Mouse (Mus musculus): ENCODE measurements around the gene Stk32c. TPM values are rescaled to one million over a fixed set of nuclear protein-coding genes. Genes with fewer than 3 reads are reported as not detected.

Stk32c gene
- polyA plus RNA-seq, 1 experiment from 2014 or later, result 3.7 TPM

DNA sequence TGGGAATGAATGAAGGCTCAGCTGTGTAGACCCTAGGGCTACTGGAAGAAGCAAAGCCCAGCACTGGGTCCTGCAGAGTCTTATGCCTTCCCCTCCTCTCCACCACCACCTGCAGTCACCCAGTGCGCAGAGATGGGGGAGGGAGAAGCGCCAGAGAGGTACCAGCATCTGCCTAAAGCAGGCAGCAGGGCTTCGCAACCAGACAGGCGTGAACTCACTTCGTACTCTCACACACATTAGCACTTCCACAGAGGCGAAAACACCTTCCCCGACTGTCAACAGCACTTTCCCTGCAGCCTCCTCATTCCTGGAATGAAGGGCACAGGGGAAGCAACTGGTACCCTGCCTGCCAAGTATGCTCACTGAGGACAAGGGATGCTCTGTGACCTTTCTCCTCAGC lies 63.7 kb downstream of the Stk32c start:
- H3K27me3 ChIP-seq (ENCODE audit: control insufficient read depth, insufficient read depth, low read depth, low read length), result no peaks in the 10 kb centered on the region
- H3K4me1 ChIP-seq (ENCODE audit: control insufficient read depth, insufficient read depth, low read length), result peaks cover 20% of the 10 kb centered on the region
- 39% methylated on average over 7 of the region's 7 CpGs for WGBS
- no peak overlapping the region for H3K4me3 ChIP-seq (ENCODE audit: low read depth, low read length)
- no peaks in the 10 kb centered on the region for H3K36me3 ChIP-seq (ENCODE audit: control insufficient read depth, insufficient read depth, low read length)
- no peak overlapping the region for H3K4me2 ChIP-seq (ENCODE audit: low read length)
- ATAC-seq, result no peak
- H3K27ac ChIP-seq (ENCODE audit: low read length), result no peak overlapping the region
- H3K9me3 ChIP-seq (replicated peaks; ENCODE audit: control insufficient read depth, low read length, poor library complexity, severe bottlenecking), result no peaks in the 10 kb centered on the region
- no peak overlapping the region for H3K9ac ChIP-seq (ENCODE audit: low read depth, low read length)

DNA sequence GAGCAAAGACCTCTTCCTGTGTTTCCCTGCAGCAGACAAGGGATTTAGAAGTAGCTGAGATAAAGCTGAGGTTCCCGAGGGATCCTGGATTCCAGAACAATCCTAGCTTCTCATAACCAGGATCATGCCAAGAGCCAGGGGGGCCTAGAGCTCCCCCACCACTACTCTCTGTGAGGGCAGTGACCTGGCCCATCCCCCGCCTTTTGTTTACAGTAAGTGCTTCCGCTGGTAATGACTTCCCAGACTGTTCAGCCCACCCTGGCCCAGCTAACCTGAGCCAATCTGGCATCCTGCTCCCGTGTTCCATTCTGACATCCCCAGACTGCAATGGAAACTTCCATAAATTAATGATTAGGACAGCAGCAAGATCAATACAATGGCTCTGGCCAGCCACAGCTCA lies 65.7 kb downstream of the Stk32c start:
- peak overlapping the region; percentile 37; the same call in 1 of the 2 replicates for H3K27ac ChIP-seq (ENCODE audit: low read length)
- 0 out of 2 replicates have a peak overlapping the region, but pooled peaks have one; percentile 17 for H3K9ac ChIP-seq (ENCODE audit: low read depth, low read length)
- no peaks in the 10 kb centered on the region for H3K36me3 ChIP-seq (ENCODE audit: control insufficient read depth, insufficient read depth, low read length)
- no peaks in the 10 kb centered on the region for H3K27me3 ChIP-seq (ENCODE audit: control insufficient read depth, insufficient read depth, low read depth, low read length)
- H3K4me1 ChIP-seq (ENCODE audit: control insufficient read depth, insufficient read depth, low read length), result peaks cover 20% of the 10 kb centered on the region
- 39% methylated on average over 4 of the region's 4 CpGs for WGBS
- no peak overlapping the region for H3K4me2 ChIP-seq (ENCODE audit: low read length)
- H3K4me3 ChIP-seq (ENCODE audit: low read depth, low read length), result no peak overlapping the region
- H3K9me3 ChIP-seq (replicated peaks; ENCODE audit: control insufficient read depth, low read length, poor library complexity, severe bottlenecking), result no peaks in the 10 kb centered on the region
- no peak for ATAC-seq

DNA sequence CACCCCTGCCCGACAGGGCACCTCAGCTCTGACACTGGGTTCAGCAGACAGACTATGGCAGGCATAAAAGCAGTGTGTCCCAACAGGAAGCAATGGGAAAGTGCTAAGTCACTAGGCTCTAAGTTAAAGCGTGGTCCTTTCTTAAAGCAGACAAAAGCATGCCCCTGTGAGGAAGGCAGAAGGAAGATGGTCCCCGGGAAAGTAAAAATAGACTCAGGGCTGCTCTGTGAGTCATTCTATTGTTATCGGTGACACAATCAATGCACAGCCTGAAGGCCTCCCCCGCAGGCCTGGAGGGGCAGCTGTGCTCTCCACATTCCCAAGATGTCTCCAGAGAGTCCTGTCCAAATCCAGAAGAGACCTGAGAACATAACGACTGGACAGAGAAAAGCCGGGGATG lies 67.2 kb downstream of the Stk32c start:
- H3K4me3 ChIP-seq (ENCODE audit: low read depth, low read length), result no peak overlapping the region
- no peak for ATAC-seq
- H3K27me3 ChIP-seq (ENCODE audit: control insufficient read depth, insufficient read depth, low read depth, low read length), result no peaks in the 10 kb centered on the region
- peaks cover 14% of the 10 kb centered on the region for H3K4me1 ChIP-seq (ENCODE audit: control insufficient read depth, insufficient read depth, low read length)
- 28% methylated on average over 7 of the region's 7 CpGs for WGBS
- no peak overlapping the region for H3K4me2 ChIP-seq (ENCODE audit: low read length)
- no peaks in the 10 kb centered on the region for H3K9me3 ChIP-seq (replicated peaks; ENCODE audit: control insufficient read depth, low read length, poor library complexity, severe bottlenecking)
- H3K36me3 ChIP-seq (ENCODE audit: control insufficient read depth, insufficient read depth, low read length), result no peaks in the 10 kb centered on the region
- no peak overlapping the region for H3K9ac ChIP-seq (ENCODE audit: low read depth, low read length)
- no peak overlapping the region for H3K27ac ChIP-seq (ENCODE audit: low read length)

DNA sequence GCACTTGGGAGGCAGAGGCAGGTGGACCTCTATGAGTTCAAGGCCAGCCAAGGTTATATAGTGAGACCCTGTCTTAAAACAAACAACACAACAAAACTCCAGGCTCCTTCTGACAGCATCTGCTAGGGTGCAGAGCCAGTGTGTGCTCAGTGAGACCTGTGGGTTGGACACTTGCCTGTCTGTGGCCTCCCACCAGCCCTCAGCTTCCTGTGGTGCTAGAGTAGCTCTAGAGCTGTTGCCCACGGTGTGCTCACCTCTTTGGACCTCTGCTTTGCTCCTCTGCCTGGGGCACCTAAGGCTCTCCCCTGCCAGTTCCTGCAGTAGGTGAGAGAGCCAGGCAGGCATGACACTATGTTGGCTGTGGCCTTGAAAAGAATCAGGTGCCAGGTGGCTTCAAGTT lies 69.3 kb downstream of the Stk32c start:
- Histone ChIP-seq H3K4me3 (ENCODE audit: low read depth, low read length) (no peak overlapping the region), H3K4me2 (ENCODE audit: low read length) (no peak overlapping the region), H3K9me3 (replicated peaks; ENCODE audit: control insufficient read depth, low read length, poor library complexity, severe bottlenecking) (no peaks in the 10 kb centered on the region), H3K36me3 (ENCODE audit: control insufficient read depth, insufficient read depth, low read length) (no peaks in the 10 kb centered on the region), H3K4me1 (ENCODE audit: control insufficient read depth, insufficient read depth, low read length) (peaks cover 19% of the 10 kb centered on the region), H3K27me3 (ENCODE audit: control insufficient read depth, insufficient read depth, low read depth, low read length) (no peaks in the 10 kb centered on the region), H3K9ac (ENCODE audit: low read depth, low read length) (no peak overlapping the region), H3K27ac (ENCODE audit: low read length) (no peak overlapping the region)
- WGBS, result 83% methylated on average over 1 of the region's 1 CpGs
- ATAC-seq, result no peak

DNA sequence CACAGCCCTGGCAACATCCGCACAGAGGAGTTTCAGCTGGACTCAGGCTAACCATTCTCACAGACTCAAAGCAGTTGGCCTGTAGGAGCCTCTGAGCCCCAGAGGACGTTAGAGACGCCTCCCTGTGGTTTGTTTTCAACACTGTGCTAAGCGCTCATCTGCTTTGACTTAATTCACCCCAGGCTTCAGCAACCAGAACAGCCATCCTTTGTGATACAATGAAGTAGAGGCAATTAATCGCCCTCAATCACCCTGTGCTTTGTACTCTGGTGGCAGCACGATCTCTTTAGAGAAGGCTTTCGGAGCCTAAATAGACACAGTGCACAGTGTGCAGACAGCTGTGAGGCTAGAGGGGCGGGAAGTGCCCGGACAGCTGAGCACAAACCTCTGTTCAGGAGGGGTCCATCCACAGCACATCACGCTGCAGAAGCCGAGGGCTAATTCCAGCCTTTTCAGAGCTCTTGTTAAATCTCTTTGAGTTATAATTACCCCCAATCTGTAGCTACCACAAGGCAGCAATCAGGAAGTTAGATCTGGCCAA lies 73.1 kb downstream of the Stk32c start:
- H3K4me3 ChIP-seq (ENCODE audit: low read depth, low read length), result no peak overlapping the region
- no peaks in the 10 kb centered on the region for H3K9me3 ChIP-seq (replicated peaks; ENCODE audit: control insufficient read depth, low read length, poor library complexity, severe bottlenecking)
- peak overlapping the region; percentile 62; the same call in 1 of the 2 replicates for H3K27ac ChIP-seq (ENCODE audit: low read length)
- H3K36me3 ChIP-seq (ENCODE audit: control insufficient read depth, insufficient read depth, low read length), result no peaks in the 10 kb centered on the region
- WGBS, result 3% methylated on average over 11 of the region's 11 CpGs
- peaks cover 26% of the 10 kb centered on the region for H3K4me1 ChIP-seq (ENCODE audit: control insufficient read depth, insufficient read depth, low read length)
- no peak overlapping the region for H3K9ac ChIP-seq (ENCODE audit: low read depth, low read length)
- peak; percentile 52; the same call in 1 of the 2 replicates for ATAC-seq
- H3K4me2 ChIP-seq (ENCODE audit: low read length), result no peak overlapping the region
- no peaks in the 10 kb centered on the region for H3K27me3 ChIP-seq (ENCODE audit: control insufficient read depth, insufficient read depth, low read depth, low read length)

DNA sequence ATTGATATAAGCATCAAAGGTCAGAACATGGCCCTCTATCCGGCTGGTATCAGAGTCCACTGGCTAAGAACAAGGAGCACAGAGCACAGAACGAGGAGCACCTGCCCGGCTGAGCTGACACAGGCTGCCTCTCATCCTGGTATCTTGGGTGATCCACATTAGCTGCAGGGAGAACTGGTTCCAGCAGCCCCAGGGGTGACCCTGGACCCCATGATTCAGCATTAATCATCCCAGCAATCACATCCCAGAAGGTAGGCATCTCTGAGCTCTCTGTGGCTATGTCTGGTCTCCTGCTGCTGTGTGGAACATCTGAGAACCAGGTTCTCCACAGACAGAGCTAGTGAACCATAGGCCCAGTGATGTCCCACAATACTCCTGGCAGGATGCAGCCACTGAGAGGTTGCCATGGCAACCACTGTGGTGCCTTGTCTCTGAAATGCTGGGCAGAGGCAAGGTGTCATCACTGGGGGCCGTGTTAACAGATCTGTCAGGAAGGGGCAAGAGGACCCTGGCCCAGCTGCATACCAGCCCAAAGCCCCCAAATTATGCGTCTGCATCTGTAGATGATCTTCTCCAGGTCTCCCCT lies 76.1 kb downstream of the Stk32c start:
- Histone ChIP-seq H3K9me3 (replicated peaks; ENCODE audit: control insufficient read depth, low read length, poor library complexity, severe bottlenecking) (no peaks in the 10 kb centered on the region), H3K36me3 (ENCODE audit: control insufficient read depth, insufficient read depth, low read length) (no peaks in the 10 kb centered on the region), H3K4me3 (ENCODE audit: low read depth, low read length) (no peak overlapping the region), H3K4me2 (ENCODE audit: low read length) (no peak overlapping the region), H3K9ac (ENCODE audit: low read depth, low read length) (no peak overlapping the region), H3K27me3 (ENCODE audit: control insufficient read depth, insufficient read depth, low read depth, low read length) (no peaks in the 10 kb centered on the region), H3K27ac (ENCODE audit: low read length) (peak overlapping the region; percentile 63), H3K4me1 (ENCODE audit: control insufficient read depth, insufficient read depth, low read length) (peaks cover 26% of the 10 kb centered on the region)
- 64% methylated on average over 5 of the region's 5 CpGs for WGBS
- ATAC-seq, result peak; percentile 71; the same call in 1 of the 2 replicates

DNA sequence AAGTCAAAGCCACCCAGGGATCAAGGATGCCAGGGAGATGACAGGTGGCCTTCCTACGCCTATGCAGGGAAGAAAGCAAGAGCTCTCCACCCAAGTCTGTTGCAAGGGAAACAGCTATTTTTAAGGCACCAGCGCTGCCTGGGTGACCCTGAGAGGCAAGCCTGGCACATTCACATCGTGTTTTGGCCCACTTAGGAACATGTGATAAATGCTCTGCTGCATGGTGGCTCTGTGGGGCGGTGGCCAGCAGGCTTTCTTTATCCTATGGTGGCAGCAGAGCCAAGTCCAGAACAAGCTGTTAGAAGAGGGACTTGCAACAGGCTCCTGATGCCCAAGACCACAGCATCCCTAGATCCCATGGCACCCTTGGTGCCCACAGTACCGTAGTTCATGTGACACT lies 77.9 kb downstream of the Stk32c start:
- Histone ChIP-seq H3K4me2 (ENCODE audit: low read length) (no peak overlapping the region), H3K4me1 (ENCODE audit: control insufficient read depth, insufficient read depth, low read length) (peaks cover 25% of the 10 kb centered on the region), H3K27me3 (ENCODE audit: control insufficient read depth, insufficient read depth, low read depth, low read length) (no peaks in the 10 kb centered on the region), H3K4me3 (ENCODE audit: low read depth, low read length) (no peak overlapping the region), H3K9ac (ENCODE audit: low read depth, low read length) (no peak overlapping the region), H3K9me3 (replicated peaks; ENCODE audit: control insufficient read depth, low read length, poor library complexity, severe bottlenecking) (no peaks in the 10 kb centered on the region), H3K36me3 (ENCODE audit: control insufficient read depth, insufficient read depth, low read length) (no peaks in the 10 kb centered on the region), H3K27ac (ENCODE audit: low read length) (no peak overlapping the region)
- WGBS, result 84% methylated on average over 5 of the region's 5 CpGs
- ATAC-seq, result no peak

DNA sequence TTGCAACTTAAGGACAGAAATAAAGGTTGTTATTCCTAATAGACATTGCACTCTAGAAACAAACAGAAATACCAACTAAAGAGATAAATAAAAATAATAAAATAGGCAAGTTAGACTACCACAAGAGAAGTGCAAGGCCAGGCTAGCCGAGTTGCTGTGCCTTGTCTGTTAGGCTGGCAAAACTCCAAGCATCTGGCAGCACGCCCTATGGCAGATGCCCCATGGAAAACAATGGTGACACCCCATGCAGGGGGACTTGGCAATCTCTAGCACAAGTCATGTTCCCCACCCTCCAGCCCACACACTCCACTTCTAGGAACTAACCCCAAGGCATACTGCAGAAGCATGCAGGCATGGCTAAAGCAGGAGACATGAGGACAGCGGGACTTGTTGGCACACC lies 79.7 kb downstream of the Stk32c start:
- no peak overlapping the region for H3K27ac ChIP-seq (ENCODE audit: low read length)
- no peaks in the 10 kb centered on the region for H3K27me3 ChIP-seq (ENCODE audit: control insufficient read depth, insufficient read depth, low read depth, low read length)
- no peak overlapping the region for H3K9ac ChIP-seq (ENCODE audit: low read depth, low read length)
- H3K9me3 ChIP-seq (replicated peaks; ENCODE audit: control insufficient read depth, low read length, poor library complexity, severe bottlenecking), result no peaks in the 10 kb centered on the region
- H3K4me3 ChIP-seq (ENCODE audit: low read depth, low read length), result no peak overlapping the region
- peaks cover 19% of the 10 kb centered on the region for H3K4me1 ChIP-seq (ENCODE audit: control insufficient read depth, insufficient read depth, low read length)
- H3K4me2 ChIP-seq (ENCODE audit: low read length), result no peak overlapping the region
- H3K36me3 ChIP-seq (ENCODE audit: control insufficient read depth, insufficient read depth, low read length), result no peaks in the 10 kb centered on the region
- no peak for ATAC-seq
- 73% methylated on average over 3 of the region's 3 CpGs for WGBS

DNA sequence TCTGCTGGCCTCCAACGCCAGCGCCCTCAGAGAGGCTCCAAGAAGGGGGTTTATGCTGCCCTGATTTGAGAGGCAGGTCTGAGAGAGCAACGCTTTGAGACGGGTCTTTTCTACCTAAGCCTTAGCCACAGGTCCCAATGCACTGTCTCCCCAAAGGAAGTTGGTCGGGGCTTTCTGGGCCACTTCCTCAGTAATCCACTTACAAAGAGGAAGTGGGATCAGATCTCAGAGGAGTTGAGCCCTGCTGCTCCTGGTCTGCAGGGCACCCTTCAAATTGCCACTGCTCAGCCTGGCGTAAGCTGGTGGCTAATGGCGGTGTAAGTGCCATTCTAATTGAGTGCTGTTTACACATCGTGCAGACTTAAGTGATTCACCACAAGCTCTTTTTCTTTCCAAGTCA lies 81.6 kb downstream of the Stk32c start:
- no peak overlapping the region for H3K9ac ChIP-seq (ENCODE audit: low read depth, low read length)
- 65% methylated on average over 8 of the region's 8 CpGs for WGBS
- no peak overlapping the region for H3K4me3 ChIP-seq (ENCODE audit: low read depth, low read length)
- H3K4me1 ChIP-seq (ENCODE audit: control insufficient read depth, insufficient read depth, low read length), result peaks cover 10% of the 10 kb centered on the region
- no peaks in the 10 kb centered on the region for H3K27me3 ChIP-seq (ENCODE audit: control insufficient read depth, insufficient read depth, low read depth, low read length)
- no peak for ATAC-seq
- H3K9me3 ChIP-seq (replicated peaks; ENCODE audit: control insufficient read depth, low read length, poor library complexity, severe bottlenecking), result no peaks in the 10 kb centered on the region
- no peak overlapping the region for H3K27ac ChIP-seq (ENCODE audit: low read length)
- H3K36me3 ChIP-seq (ENCODE audit: control insufficient read depth, insufficient read depth, low read length), result no peaks in the 10 kb centered on the region
- H3K4me2 ChIP-seq (ENCODE audit: low read length), result no peak overlapping the region
